Mouse (Mus musculus) layer of hippocampus, adult 9-10 months (tissue): ENCODE measurements around the gene Ppp2r3d.
"Not testable (repeated sequence)": the region's sequence is repeated elsewhere in the genome, so short reads cannot be mapped to it uniquely, and the experiment has no call there.

Experiments used
- DNase-seq: peaks from one replicate; pipeline ENCODE4 v3.0.0; 2022; ENCODE audit warnings: low spot score

The Ppp2r3d gene

GRCm38 (mm10) chr9:124476096-124476902 lies at the start of gene Ppp2r3d:
Gene Ppp2r3d, minus strand, starts transcription at chr9:124476898.
- DNase-seq = no peak

DNA sequence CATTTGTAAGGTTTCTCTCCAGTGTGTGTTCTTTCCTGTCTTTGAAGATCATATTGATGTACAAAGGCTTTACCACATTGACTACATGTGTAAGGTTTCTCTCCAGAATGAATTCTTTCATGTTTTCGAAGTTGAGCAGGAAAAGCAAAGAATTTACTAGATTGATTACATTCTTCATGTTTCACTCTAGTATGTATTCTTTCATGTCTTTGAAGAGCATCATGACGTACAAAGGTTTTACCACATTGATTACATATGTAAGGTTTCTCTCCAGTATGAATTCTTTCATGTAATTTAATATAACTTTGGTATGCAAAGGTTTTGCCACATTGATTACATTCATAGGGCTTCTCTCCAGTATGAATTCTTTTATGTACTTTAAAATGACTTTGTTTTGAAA lies 17.0 kb upstream of the Ppp2r3d start, which contains the start of gene Gm21836:
Gm21836 (minus strand) TSS at position 101 of the 400 bp plus-strand sequence.
- not testable (repeated sequence) for DNase-seq

DNA sequence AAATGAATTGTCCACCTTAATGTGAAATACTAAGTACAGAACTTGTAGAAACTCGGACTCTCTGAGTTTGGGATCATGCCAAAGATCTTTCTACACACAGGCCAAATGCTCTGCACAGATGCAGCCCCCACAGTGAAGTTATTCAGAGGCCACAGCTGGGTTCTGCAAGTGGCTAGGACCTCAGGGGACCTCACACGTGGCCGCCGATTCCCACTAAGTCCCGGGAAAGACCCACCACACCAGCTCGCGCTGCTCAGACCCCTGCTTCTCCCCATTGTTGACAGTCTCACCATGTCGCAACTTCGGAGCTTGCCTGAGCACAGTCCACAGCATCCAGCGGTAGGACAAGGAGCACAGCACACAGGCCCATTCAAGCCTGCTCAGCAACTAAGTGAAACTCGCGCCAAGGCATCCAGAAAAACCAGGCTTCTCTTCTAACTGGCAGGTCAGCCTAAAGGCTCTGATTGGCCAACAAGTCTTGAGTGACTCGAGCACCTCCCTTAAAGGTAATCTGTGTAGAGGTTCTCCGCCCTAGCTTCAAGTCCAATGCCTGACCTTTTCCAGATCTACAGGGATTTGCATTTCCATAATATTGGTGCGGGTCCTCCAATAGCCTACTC lies 3.8 kb upstream of the Ppp2r3d start:
- DNase-seq = not testable (repeated sequence)

GRCm38 (mm10) chr9:124478081-124478480 lies 1.4 kb upstream of the Ppp2r3d start:
- no peak for DNase-seq

DNA sequence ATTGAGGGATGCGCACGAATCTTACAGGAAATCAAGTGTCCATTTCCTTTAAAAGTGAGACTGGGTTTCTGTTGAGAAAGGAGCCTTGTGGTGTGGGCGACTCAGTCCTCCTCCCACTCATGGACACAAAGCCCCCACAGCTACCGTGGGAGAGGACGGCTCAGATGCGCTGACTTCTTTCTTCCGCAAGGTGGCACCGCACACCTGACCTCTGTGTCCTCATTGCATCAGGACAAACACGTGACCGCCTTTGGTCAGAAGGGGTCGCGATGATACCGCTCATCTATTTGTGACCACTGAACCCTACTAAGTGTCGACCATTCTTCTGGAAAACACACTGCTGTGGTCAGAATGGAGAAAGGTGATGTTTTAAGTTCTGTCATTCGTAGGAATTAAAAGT lies 1.0 kb downstream of the Ppp2r3d start:
- no peak for DNase-seq

DNA sequence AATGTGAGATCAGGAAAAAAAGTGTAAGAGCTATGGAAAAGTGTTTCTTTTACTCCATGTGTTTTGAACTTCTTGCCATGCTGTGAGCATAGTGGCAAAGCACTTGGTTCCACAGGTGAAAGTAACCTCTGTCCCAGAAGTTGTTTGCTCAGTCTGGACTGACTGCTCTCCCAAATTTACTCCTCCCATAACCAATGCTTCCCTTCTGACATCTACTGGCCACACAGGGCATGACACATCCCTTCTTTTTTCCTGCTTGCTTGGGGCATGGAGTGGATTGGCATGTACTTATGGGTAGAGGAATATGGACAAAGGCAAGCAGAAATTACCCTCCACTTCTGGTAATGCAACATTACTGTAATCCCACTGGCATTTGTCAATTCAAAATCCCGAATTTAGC lies 20.1 kb downstream of the Ppp2r3d start:
- no peak for DNase-seq

DNA sequence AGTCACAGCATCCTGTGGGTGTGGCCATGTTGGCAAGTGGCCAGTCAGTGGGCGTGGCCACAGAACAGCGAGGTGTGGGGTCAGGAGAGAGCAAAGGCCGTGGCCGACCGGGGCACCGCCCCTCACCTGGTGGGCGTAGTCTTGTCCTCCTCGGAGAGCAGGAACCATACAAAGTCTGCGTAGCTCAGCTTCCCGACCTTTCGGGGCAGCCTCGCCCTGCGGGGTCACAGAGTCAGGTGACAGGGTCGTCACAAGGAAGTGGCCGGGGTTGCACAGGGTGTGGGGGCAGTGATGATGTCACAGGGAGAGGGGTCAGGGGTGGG lies 34.2 kb downstream of the Ppp2r3d start:
- DNase-seq = no peak

GRCm38 (mm10) chr9:124441681-124442532 lies 34.8 kb downstream of the Ppp2r3d start:
- DNase-seq = no peak

DNA sequence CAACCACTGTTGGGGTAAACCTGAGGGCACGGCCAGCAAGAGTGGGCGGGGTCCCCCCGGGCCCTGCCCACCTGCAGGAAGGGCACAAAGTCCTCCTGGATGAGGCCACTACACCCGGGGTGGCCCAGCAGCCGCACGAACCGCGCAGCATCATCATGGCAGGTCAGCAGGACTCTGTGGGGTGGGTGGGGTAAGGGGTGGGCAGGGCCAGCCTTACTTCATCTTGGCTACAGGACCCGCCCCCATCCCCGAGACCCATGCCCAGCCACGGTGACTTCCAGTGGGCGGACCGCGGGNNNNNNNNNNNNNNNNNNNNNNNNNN lies 36.0 kb downstream of the Ppp2r3d start:
- DNase-seq = no peak

DNA sequence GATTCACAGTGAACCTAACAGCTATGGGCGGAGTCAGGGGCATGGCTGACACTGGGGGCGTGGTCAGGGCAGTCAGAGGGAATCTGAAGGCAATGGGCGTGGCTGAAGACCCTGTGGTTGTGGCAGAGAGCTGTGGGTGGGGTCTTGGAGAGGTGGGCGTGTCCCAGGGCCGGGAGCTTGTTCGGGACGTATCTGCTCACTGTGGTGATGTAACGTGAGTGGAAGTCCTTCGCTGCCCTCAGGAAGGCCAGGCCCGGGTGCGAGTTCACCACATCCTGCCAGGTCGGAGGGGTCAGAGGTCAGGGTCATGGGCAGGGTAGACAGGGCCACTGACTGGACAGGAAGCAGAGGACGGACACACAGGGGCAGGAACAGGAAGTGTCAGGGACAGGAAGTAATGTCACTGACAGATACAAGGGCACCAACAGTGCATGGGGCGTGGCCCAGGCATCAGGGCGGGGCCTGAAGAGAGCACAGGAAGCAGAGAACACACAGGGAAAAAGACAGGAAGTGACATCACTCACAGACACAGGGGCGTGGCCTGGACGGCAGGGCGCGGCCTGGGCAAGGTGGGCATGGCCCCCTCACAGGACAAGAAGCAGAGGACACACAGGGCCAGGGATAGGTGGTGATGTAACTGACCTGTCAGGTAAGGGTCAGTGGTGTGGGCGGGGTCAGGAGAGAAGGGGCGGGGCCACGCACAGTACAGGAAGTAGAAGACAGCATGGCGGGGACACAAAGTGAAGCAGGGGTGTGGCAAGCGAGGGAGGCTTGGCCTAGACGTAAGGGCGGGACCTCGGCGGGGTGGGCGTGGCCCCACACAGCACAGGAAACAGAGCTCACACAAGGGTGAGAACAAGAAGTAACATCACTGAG lies 36.6 kb downstream of the Ppp2r3d start:
- no peak for DNase-seq

- DNase-seq = no peak
These were observed 37.3 kb downstream of the Ppp2r3d start for GRCm38 (mm10) chr9:124439403-124439847.

GRCm38 (mm10) chr9:124438686-124439346 lies 37.9 kb downstream of the Ppp2r3d start:
- no peak for DNase-seq

DNA sequence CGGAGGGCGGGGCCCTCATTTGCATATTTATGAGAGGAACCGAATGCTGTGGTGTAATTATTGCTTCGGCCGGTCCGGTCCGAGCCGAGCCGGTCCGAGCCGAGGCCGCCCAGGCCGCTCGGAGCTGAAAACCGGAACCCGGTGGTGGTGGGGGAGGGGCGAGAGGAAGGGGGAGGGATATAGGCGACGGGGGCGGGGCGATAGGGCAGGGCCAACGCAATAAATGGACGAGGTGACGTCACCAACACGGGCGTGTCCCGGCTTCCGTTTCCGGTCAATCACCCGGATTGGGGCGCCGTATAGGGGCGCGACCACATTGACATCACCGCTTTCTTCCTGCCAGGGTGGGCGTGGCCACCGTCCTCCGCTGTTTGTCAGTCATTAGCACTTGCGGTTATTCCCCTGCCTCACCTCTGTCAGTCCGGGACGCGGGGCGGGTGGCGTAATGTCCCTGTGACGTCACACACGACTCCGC lies 51.2 kb downstream of the Ppp2r3d start:
- DNase-seq = peak; percentile 83

- peak; percentile 99 for DNase-seq
These were observed 51.9 kb downstream of the Ppp2r3d start for GRCm38 (mm10) chr9:124424542-124425410.

- DNase-seq = peak; percentile 84
These were observed 52.5 kb downstream of the Ppp2r3d start for GRCm38 (mm10) chr9:124424292-124424541.

- peak; percentile 95 for DNase-seq
These were observed 53.0 kb downstream of the Ppp2r3d start for GRCm38 (mm10) chr9:124423552-124424291.

DNA sequence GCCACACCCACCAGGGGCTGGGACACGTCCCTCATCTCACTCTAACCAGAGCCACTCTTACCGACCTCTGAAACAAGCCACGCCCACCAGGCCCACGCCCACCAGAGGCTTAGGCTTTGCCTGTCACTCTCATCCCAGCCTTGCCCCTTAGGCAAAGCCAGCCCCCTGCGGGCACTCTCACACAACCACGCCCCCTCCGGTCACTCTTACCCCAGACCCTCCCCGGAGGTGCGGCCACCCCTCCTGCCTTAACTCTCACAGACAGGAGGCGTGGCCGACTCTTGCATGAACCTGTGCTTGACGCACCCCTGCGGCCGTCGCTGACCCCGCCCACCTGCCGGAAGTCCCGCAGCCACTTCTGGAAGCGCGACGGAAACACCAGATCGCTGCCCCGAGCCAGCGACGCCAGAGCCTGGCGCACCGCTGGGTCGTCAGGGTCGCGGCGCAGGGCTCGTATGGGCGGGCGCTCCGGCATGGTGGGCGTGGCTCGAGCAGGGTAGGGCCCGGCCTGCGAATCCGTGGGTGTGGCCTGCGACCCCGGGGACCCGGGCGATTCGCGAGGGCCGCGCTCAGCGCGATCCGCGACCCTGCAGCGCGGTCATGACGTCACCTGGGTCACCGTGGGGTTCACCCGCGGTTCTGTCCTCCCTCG lies 53.7 kb downstream of the Ppp2r3d start:
- DNase-seq = peak; percentile 77

- DNase-seq = peak; percentile 12
These were observed 54.3 kb downstream of the Ppp2r3d start for GRCm38 (mm10) chr9:124422427-124422826.

- no peak for DNase-seq
These were observed 63.8 kb downstream of the Ppp2r3d start for GRCm38 (mm10) chr9:124412921-124413320.
